Mouse (Mus musculus) kidney, adult 2 months (tissue): Measurements from ENCODE around the gene Gm13084.
"Not testable (repeated sequence)": the region's sequence is repeated elsewhere in the genome, so short reads cannot be mapped to it uniquely, and the experiment has no call there.

Source experiments
- CTCF ChIP-seq: fragments of 200-500 bp; conservative IDR thresholded peaks from 2 replicates; pipeline ENCODE4 v1.5.1; 2011; ENCODE audit warnings: low read depth, mild to moderate bottlenecking, control low read depth, low read length, moderate library complexity, mixed read lengths; ENCODE audit not compliant: insufficient read depth, insufficient read length
- POLR2A ChIP-seq: fragments of 200-500 bp; IDR thresholded peaks from one replicate; pipeline ENCODE4 v1.6.1; 2011; ENCODE audit warnings: low read depth, low read length, control low read depth

DNA sequence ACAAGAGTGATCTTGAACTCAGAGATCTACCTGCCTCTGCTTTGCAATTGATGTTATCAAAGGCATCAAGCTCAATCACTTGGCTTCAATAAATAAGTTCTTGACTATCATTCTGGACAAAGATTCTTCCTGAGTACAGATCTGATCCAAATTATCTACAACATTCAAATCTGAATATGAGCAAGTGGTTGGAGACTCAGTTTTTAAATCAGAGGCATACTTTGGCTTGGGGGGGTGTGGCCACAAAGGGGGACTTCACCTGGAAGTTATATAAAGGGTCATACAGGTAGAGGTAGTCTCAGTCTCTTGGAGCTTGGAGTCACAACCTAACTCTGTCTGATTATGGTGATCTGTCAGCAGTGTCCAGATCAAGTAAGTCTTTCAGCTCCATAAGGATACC, 30.3 kb upstream of the Gm13084 start, which contains the start of gene Gm13103:
- not testable (repeated sequence) for TF ChIP-seq POLR2A, CTCF
